Mouse (Mus musculus) lung, embryonic 15.5 days (tissue): ENCODE measurements around the gene Unc45b. TPM values are rescaled to one million over a fixed set of nuclear protein-coding genes. Genes with fewer than 3 reads are reported as not detected.
"Not testable (repeated sequence)": the region's sequence is repeated elsewhere in the genome, so short reads cannot be mapped to it uniquely, and the experiment has no call there.

Experiments used
- ATAC-seq: fragments of 200-750 bp; cut with Nextera tagmentation; 2 replicates; pipeline ENCODE4 v1.8.0; 2017; ENCODE audit warnings: moderate number of reproducible peaks, borderline replicate concordance; ENCODE audit not compliant: low FRiP score, low TSS enrichment; ENCODE audit errors: extremely low read depth
- H3K27ac ChIP-seq: fragments of 300-500 bp; sonication (generic); 2 replicates; pipeline ENCODE4 v1.5.1; 2015; ENCODE audit warnings: moderate library complexity, mild to moderate bottlenecking, inconsistent platforms
- H3K27me3 ChIP-seq: fragments of 300-500 bp; sonication (generic); 2 replicates; pipeline ENCODE4 v1.6.1; 2015; ENCODE audit warnings: inconsistent platforms
- H3K36me3 ChIP-seq: fragments of 300-500 bp; sonication (generic); 2 replicates; pipeline ENCODE4 v1.6.1; 2015; ENCODE audit warnings: inconsistent platforms
- H3K4me1 ChIP-seq: fragments of 300-500 bp; sonication (generic); 2 replicates; pipeline ENCODE4 v1.6.1; 2015; ENCODE audit warnings: inconsistent platforms
- H3K4me2 ChIP-seq: fragments of 300-500 bp; sonication (generic); 2 replicates; pipeline ENCODE4 v1.6.1; 2015; ENCODE audit warnings: inconsistent platforms, mild to moderate bottlenecking, moderate library complexity
- H3K4me3 ChIP-seq: fragments of 300-500 bp; sonication (generic); 2 replicates; pipeline ENCODE4 v1.5.1; 2015; ENCODE audit warnings: mild to moderate bottlenecking, inconsistent platforms
- H3K9ac ChIP-seq: fragments of 300-500 bp; sonication (generic); 2 replicates; pipeline ENCODE4 v1.6.1; 2015; ENCODE audit warnings: inconsistent platforms
- H3K9me3 ChIP-seq: fragments of 300-500 bp; sonication (generic); 2 replicates; pipeline ENCODE4 v1.6.1; 2016; ENCODE audit warnings: inconsistent platforms
- WGBS: fragments of 180-500 bp; shearing (Covaris S2); methylation state at CpG from one replicate; pipeline ENCODE4 v1.1.7; 2015; 5-methylcytosine and 5-hydroxymethylcytosine counted together
- microRNA-seq: library from miRNA; unstranded; fragments of <30 nt; microRNA quantifications from one replicate; pipeline ENCODE4, GENCODE M21; 2016
- polyA plus RNA-seq: library from polyadenylated mRNA; unstranded; fragments of >200 nt; fragmentation: Nextera tagmentation; extraction: Ambion mirVana; gene quantifications from 2 replicates; pipeline ENCODE4 v1.2.1, GENCODE M21; 2015

The Unc45b gene
- polyA plus RNA-seq, 1 experiment from 2014 or later, result 10.7 TPM

- H3K9ac ChIP-seq, result no peak overlapping the region
- H3K36me3 ChIP-seq, result peaks cover 51% of the 10 kb centered on the region
- ATAC-seq, result no peak
- no peaks in the 10 kb centered on the region for H3K9me3 ChIP-seq
- no peak overlapping the region for H3K4me3 ChIP-seq
- no peak overlapping the region for H3K4me2 ChIP-seq
- no peaks in the 10 kb centered on the region for H3K27me3 ChIP-seq
- WGBS, result 87% methylated on average over 17 of the region's 17 CpGs
- no peaks in the 10 kb centered on the region for H3K4me1 ChIP-seq
- no peak overlapping the region for H3K27ac ChIP-seq
Observed at GRCm38 (mm10) chr11:82983193-82983592, 72.8 kb downstream of the Unc45b start.

DNA sequence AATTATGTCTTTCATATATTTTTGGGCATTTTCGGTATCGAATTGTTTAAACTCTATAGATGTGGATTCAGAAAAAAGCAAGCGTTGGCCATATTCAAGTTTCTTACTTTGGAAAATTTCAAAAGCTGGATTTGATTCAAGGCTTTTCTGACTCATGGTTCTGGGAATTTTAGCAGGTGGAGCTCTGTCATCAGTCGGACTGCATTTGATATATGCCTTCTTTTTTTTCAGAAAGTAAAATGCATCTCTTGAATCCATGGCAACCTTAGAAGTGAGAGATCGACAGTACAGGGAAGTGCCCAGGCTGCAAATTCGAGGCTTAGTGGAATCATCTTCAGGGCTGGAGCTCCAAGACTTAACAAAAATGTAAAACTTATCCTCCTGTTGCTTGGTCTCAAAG, 77.3 kb downstream of the Unc45b start:
- H3K9me3 ChIP-seq, result no peaks in the 10 kb centered on the region
- WGBS, result 84% methylated on average over 6 of the region's 6 CpGs
- H3K27ac ChIP-seq, result no peak overlapping the region
- peaks cover 18% of the 10 kb centered on the region for H3K4me1 ChIP-seq
- no peak overlapping the region for H3K4me3 ChIP-seq
- no peak overlapping the region for H3K4me2 ChIP-seq
- H3K27me3 ChIP-seq, result no peaks in the 10 kb centered on the region
- no peak overlapping the region for H3K9ac ChIP-seq
- peaks cover 31% of the 10 kb centered on the region for H3K36me3 ChIP-seq
- ATAC-seq, result no peak

DNA sequence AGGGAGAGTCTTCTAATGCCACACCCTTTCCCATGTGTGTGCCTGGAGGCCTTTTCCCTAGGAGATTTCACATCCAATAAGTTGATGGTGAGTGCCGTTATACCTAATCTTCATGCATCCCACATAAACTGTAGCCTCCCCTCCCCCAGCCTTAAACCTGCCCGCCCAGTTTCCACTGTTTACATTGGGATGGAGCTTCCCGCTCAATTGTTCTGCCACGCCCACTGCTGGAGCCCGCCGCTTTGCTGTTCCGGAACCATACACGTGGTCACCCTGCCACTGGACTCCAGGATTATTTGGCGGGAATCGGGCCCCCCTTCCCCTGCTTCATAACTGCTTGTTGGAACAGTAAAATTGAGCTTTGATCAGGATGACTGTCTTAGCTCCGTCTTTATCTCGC, 79.0 kb downstream of the Unc45b start:
- H3K4me2 ChIP-seq, result peak overlapping the region; percentile 81
- 18% methylated on average over 12 of the region's 12 CpGs for WGBS
- peaks cover 18% of the 10 kb centered on the region for H3K4me1 ChIP-seq
- 0 out of 2 replicates have a peak, but pooled peaks have one; percentile 48 for ATAC-seq
- H3K9me3 ChIP-seq, result no peaks in the 10 kb centered on the region
- H3K36me3 ChIP-seq, result peaks cover 20% of the 10 kb centered on the region
- H3K27ac ChIP-seq, result 0 out of 2 replicates have a peak overlapping the region, but pooled peaks have one; percentile 6
- H3K27me3 ChIP-seq, result no peaks in the 10 kb centered on the region
- peak overlapping the region; percentile 63; the same call in 1 of the 2 replicates for H3K9ac ChIP-seq
- peak overlapping the region; percentile 53 for H3K4me3 ChIP-seq

DNA sequence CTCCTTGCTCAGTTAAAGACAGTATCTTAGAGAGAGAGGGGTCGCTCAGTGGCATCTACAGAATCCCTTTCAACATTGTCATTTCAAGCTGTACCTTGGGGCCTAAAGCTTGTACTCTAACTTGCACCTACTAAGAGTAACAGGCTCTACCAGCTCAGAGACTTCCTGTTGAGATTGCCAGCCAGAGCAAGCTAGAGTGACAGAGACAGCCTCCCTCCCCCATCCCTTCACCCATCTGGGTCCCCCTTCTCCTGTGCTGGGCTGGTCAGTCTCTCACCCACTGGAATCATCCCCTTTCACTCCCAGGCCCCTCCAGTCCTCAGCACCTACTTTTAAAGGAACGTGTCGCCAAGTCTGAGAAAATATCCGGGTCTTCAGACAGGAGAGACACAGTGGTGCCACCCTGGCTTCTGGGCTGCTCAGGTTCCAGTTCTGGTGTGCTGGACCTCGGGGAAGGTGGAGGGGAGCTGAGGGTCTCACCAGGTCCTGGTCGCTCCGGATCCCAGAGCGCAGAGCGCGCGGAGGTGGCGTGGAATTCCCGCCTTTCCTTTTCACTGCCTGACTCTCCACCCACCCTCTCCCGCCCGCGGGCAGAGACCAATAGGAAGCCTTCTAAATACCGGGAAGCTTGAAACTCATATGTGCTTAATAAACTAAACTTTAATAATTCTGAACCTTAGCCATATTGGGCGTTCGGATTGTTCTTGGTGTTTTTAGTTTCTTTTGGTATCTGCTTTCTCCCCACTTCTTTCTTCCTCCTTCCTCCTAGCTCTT, 80.4 kb downstream of the Unc45b start:
- WGBS, result 8% methylated on average over 19 of the region's 19 CpGs
- not testable (repeated sequence) for H3K27me3 ChIP-seq, H3K9me3 ChIP-seq
- H3K4me3 ChIP-seq, result peak overlapping the region; percentile 53
- peak overlapping the region; percentile 81 for H3K4me2 ChIP-seq
- H3K4me1 ChIP-seq, result peaks cover 18% of the 10 kb centered on the region
- peak; percentile 91 for ATAC-seq
- peak overlapping the region; percentile 63 for H3K9ac ChIP-seq
- H3K27ac ChIP-seq, result peak overlapping the region; percentile 83
- H3K36me3 ChIP-seq, result peaks cover 10% of the 10 kb centered on the region; the same call in 1 of the 2 replicates

- Histone ChIP-seq H3K4me2 (peak within 1 kb of the TSS; percentile 81), H3K4me1 (peaks cover 18% of the 10 kb centered on the region), H3K4me3 (peak within 1 kb of the TSS; percentile 53), H3K9me3 (no peaks in the 10 kb centered on the region), H3K36me3 (peaks cover 7% of the 10 kb centered on the region; the same call in 1 of the 2 replicates), H3K27ac (peak within 1 kb of the TSS; percentile 83), H3K9ac (peak within 1 kb of the TSS; percentile 63), H3K27me3 (no peaks in the 10 kb centered on the region)
- 3% methylated on average over 14 of the region's 14 CpGs for WGBS
- peak; percentile 27; the same call in 1 of the 2 replicates for ATAC-seq
Observed at GRCm38 (mm10) chr11:82991469-82992166, 81.3 kb downstream of the Unc45b start, which contains the start of gene Slfn9. Slfn9 (minus strand) TSS chr11:82991830.

Small RNA genes lying within 50 kb of the gene (microRNA-seq; reads per million reads assigned to microRNA genes)
- not detected for gene Mir7679

Other genes with a start within 250 kb of the Unc45b start
- 0.31 TPM in 2 replicates for gene Cct6b, start 146.2 kb upstream of the Unc45b start, polyA plus RNA-seq
- gene Zfp830, start 146.2 kb upstream of the Unc45b start, polyA plus RNA-seq, result 34.4 and 36.4 TPM in 2 replicates
- 28.3 and 30.8 TPM in 2 replicates for gene Lig3, start 129.4 kb upstream of the Unc45b start, polyA plus RNA-seq
- 11.5 and 12.0 TPM in 2 replicates for gene Rffl, start 39.3 kb upstream of the Unc45b start, polyA plus RNA-seq
- gene Rad51d, start 19.9 kb upstream of the Unc45b start, polyA plus RNA-seq, result 12.2 and 13.2 TPM in 2 replicates
- gene Fndc8, start 18.4 kb upstream of the Unc45b start, polyA plus RNA-seq, result 0.11 and 0.12 TPM in 2 replicates
- 29.4 and 34.1 TPM in 2 replicates for gene Nle1, start 2.1 kb upstream of the Unc45b start, polyA plus RNA-seq
- gene Slfn5, start 40.8 kb downstream of the Unc45b start, polyA plus RNA-seq, result 2.6 and 4.2 TPM in 2 replicates
- gene Slfn9, start 81.3 kb downstream of the Unc45b start, polyA plus RNA-seq, result 35.5 and 37.9 TPM in 2 replicates
- gene Slfn8, start 110.3 kb downstream of the Unc45b start, polyA plus RNA-seq, result 0.29 and 0.74 TPM in 2 replicates
- gene Slfn2, start 154.6 kb downstream of the Unc45b start, polyA plus RNA-seq, result 5.8 and 7.6 TPM in 2 replicates
- 0.96 and 1.3 TPM in 2 replicates for gene Slfn1, start 206.3 kb downstream of the Unc45b start, polyA plus RNA-seq